Mouse (Mus musculus) spleen, adult 2 months (tissue): ENCODE results near the gene Mfsd4a.

Experiments
- CTCF ChIP-seq: fragments of 200-500 bp; IDR thresholded peaks from 2 replicates; pipeline ENCODE4 v1.5.1; 2011; ENCODE audit warnings: mild to moderate bottlenecking, inconsistent platforms; ENCODE audit not compliant: insufficient read depth, insufficient read length, insufficient replicate concordance; ENCODE audit errors: extremely low read depth
- POLR2A ChIP-seq: fragments of 200-500 bp; IDR thresholded peaks from 2 replicates; pipeline ENCODE4 v1.6.1; 2011; ENCODE audit warnings: low read depth, low read length, inconsistent platforms

GRCm38 (mm10) chr1:132008881-132009644, 58.8 kb downstream of the Mfsd4a start:
- TF ChIP-seq CTCF (no peak), POLR2A (no peak)
